ENCODE assay signal across 8 mouse cellular contexts in the genomic region with DNA sequence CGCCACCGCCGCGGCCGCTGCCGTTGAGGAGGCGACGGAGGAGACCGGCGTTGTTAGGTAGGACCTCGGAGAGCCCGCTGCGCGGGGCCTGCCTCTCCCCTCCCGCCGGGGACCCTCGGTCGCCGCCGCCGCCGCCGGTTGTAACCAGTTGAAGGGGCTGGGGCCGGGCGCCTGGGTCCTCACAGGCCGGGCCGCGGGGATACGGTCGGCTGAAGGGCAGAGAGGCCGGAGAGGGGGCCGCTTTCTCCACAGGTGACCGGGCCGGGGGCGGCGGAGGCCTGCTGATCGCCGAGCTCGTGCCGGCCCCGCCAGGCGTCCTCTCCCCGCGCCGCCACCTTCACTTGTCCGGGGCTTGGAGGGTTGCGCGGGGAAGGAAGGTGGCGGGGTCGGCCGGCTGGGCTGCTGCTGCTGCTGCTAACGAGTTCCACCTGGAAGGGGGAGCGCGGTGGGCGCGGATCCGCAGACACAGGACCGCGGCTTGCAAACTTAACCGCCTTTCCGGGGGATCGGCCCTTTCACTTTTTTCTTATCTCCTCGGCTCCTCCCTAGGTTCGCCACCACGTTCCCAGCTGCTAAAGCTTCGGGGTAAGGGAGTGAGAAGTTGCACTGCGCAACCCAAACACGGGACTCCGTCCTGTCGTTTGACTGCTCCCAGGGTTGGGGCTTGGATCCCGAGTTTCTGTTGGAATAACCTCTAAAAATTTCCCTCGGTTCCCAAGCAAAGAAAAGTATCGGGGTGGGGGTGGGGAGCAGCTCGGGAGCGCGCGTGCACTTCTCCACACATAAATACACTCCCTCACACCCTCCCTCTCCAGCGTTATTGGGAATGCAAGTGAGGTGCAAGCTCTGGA. TPM values are rescaled to one million over a fixed set of nuclear protein-coding genes. Genes with fewer than 3 reads are reported as not detected.
DNase-seq lines count a peak whose midpoint lies in the region; ATAC-seq and TF ChIP-seq lines count a peak whose summit lies in the region.

No protein-coding gene starts in this region.

- no peaks in the 10 kb centered on the region for H3K36me3 ChIP-seq in limb, embryonic 14.5 days (ENCODE audit: control insufficient read depth, insufficient read depth, low read length)
- H3K36me3 ChIP-seq in midbrain, embryonic 14.5 days (ENCODE audit: control insufficient read depth, insufficient read depth, low read length), result no peaks in the 10 kb centered on the region
- no peaks in the 10 kb centered on the region for H3K36me3 ChIP-seq in stomach, embryonic 16.5 days (ENCODE audit: control insufficient read depth, insufficient read depth, low read length)

- ATAC-seq in limb, embryonic 14.5 days (ENCODE audit: low FRiP score, low read depth), result no peak; the same call in 1 of the 2 replicates
- ATAC-seq in midbrain, embryonic 14.5 days (ENCODE audit: low FRiP score, low TSS enrichment), result peak; percentile 3; the same call in 1 of the 2 replicates
- 0 out of 2 replicates have a peak, but pooled peaks have one; percentile 1 for ATAC-seq in stomach, embryonic 16.5 days (ENCODE audit: insufficient read depth, low FRiP score)

- no peak for TF ChIP-seq POLR2A in limb, embryonic 14.5 days (IDR thresholded peaks at IDR 0.05; ENCODE audit: borderline replicate concordance, extremely low read depth, insufficient read depth, insufficient read length)

- peaks cover 4% of the 10 kb centered on the region; the same call in 1 of the 2 replicates for H3K4me1 ChIP-seq in limb, embryonic 14.5 days (ENCODE audit: control insufficient read depth, insufficient read depth, low read length)
- peaks cover 19% of the 10 kb centered on the region for H3K4me1 ChIP-seq in midbrain, embryonic 14.5 days (ENCODE audit: control insufficient read depth, insufficient read depth, low read length)
- peaks cover 3% of the 10 kb centered on the region; the same call in 1 of the 2 replicates for H3K4me1 ChIP-seq in stomach, embryonic 16.5 days (ENCODE audit: control insufficient read depth, insufficient read depth, low read length)

- peak overlapping the region; percentile 99 for H3K9ac ChIP-seq in limb, embryonic 14.5 days (ENCODE audit: low read depth, low read length, severe bottlenecking)
- peak overlapping the region; percentile 91 for H3K9ac ChIP-seq in midbrain, embryonic 14.5 days (replicated peaks; ENCODE audit: low read length)
- H3K9ac ChIP-seq in stomach, embryonic 16.5 days (ENCODE audit: low read length), result peak overlapping the region; percentile 97

- H3K4me3 ChIP-seq in limb, embryonic 14.5 days (replicated peaks; ENCODE audit: low read length), result peak overlapping the region; percentile 97
- H3K4me3 ChIP-seq in midbrain, embryonic 14.5 days (replicated peaks; ENCODE audit: low read depth, low read length), result peak overlapping the region; percentile 99
- peak overlapping the region; percentile 94 for H3K4me3 ChIP-seq in stomach, embryonic 16.5 days (replicated peaks; ENCODE audit: low read length)

- H3K4me2 ChIP-seq in limb, embryonic 14.5 days (replicated peaks; ENCODE audit: low read depth, low read length, severe bottlenecking), result peak overlapping the region; percentile 52
- peak overlapping the region; percentile 75 for H3K4me2 ChIP-seq in midbrain, embryonic 14.5 days (ENCODE audit: low read length)
- peak overlapping the region; percentile 76 for H3K4me2 ChIP-seq in stomach, embryonic 16.5 days (ENCODE audit: low read depth, low read length)

- H3K27me3 ChIP-seq in limb, embryonic 14.5 days (ENCODE audit: control insufficient read depth, insufficient read depth, low read length), result no peaks in the 10 kb centered on the region
- H3K27me3 ChIP-seq in midbrain, embryonic 14.5 days (ENCODE audit: control insufficient read depth, insufficient read depth, low read length), result no peaks in the 10 kb centered on the region
- no peaks in the 10 kb centered on the region for H3K27me3 ChIP-seq in stomach, embryonic 16.5 days (ENCODE audit: control insufficient read depth, insufficient read depth, low read length)

- H3K9me3 ChIP-seq in limb, embryonic 14.5 days (ENCODE audit: control insufficient read depth, low read length), result no peaks in the 10 kb centered on the region
- no peaks in the 10 kb centered on the region for H3K9me3 ChIP-seq in midbrain, embryonic 14.5 days (ENCODE audit: control insufficient read depth, low read length)
- no peaks in the 10 kb centered on the region for H3K9me3 ChIP-seq in stomach, embryonic 16.5 days (replicated peaks; ENCODE audit: control insufficient read depth, low read length)

- DNase-seq in right cerebral cortex, adult 2 months (ENCODE audit: low spot score in 2 of 2), result peak; percentile 37 to 38
- no peak for DNase-seq in right cerebral cortex, postnatal 25 days
- DNase-seq in embryo, embryonic 11.5 days (ENCODE audit: low read depth, low spot score), result peak; percentile 44
- DNase-seq in heart, adult 18-20 months, result peak; percentile 62 to 74
- DNase-seq in kidney, adult 11 months, result peak; percentile 39
- DNase-seq in limb, embryonic 14.5 days (ENCODE audit: low spot score), result peak; percentile 62
- DNase-seq in midbrain, embryonic 14.5 days, result peak; percentile 72

- WGBS in limb, embryonic 14.5 days, result 0% methylated on average over 40 of the region's 78 CpGs
- under 1% methylated on average over 74 of the region's 78 CpGs for WGBS in midbrain, embryonic 14.5 days
- WGBS in stomach, embryonic 16.5 days, result under 1% methylated on average over 67 of the region's 78 CpGs

- H3K27ac ChIP-seq in limb, embryonic 14.5 days (replicated peaks; ENCODE audit: low read depth, low read length), result peak overlapping the region; percentile 100
- peak overlapping the region; percentile 99 for H3K27ac ChIP-seq in midbrain, embryonic 14.5 days (replicated peaks; ENCODE audit: low read depth, low read length)
- peak overlapping the region; percentile 97 for H3K27ac ChIP-seq in stomach, embryonic 16.5 days (ENCODE audit: low read length)

RNA-seq across cellular contexts. Expression of a gene that starts 0.8 kb away (rescaled TPM):
- total RNA-seq in heart, adult 18-20 months (2021), result 10 to 100 TPM; 71.7 to 77.4 TPM
- 23.7 and 27.1 TPM in 2 replicates for polyA plus RNA-seq in limb, embryonic 14.5 days (2012; rRNA removed)
- 56.8 and 58.4 TPM in 2 replicates for polyA plus RNA-seq in limb, embryonic 14.5 days (2014; fragmentation: Nextera tagmentation; extraction: Ambion mirVana)
- polyA plus RNA-seq in midbrain, embryonic 14.5 days (2014; fragmentation: Nextera tagmentation; extraction: Ambion mirVana), result 42.5 and 46.0 TPM in 2 replicates
- polyA plus RNA-seq in stomach, embryonic 16.5 days (2015; fragmentation: Nextera tagmentation; extraction: Ambion mirVana), result 39.1 and 43.0 TPM in 2 replicates
